Mouse (Mus musculus) B cell, adult (primary cell): ENCODE results near the gene Gm9. TPM values are rescaled to one million over a fixed set of nuclear protein-coding genes. Genes with fewer than 3 reads are reported as not detected.

ENCODE experiments used
- total RNA-seq: library from RNA; stranded (reverse); gene quantifications from 4 replicates; pipeline ENCODE4 v1.2.4, GENCODE M21; 2023; ENCODE audit not compliant: inconsistent age

Gene Gm9
- not detected in 4 replicates for total RNA-seq

DNA sequence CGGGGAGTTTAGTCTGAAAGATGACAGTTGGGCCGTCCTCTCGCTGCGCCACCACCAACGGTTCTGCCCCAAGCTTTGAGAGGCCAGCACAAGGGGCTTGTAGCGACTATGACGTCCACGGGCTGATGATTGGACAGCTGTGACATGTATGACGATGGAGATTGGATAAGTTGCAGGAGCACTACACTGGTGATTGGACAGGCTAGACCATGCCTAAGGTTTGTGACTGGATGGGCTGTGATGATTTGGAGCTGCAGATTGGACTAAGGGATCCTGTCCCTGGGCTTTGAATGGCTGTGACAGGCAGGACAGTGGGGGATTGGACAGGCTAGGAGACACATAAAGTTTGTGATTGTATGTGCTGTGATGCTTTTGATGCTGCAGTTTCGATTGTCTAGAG is at the start of gene Gm9:
Gm9 (minus strand) TSS at position 101 of the 400 bp plus-strand sequence.

GRCm38 (mm10) chrX:37249619-37250018 is 38.8 kb upstream of the Gm9 start, which contains the start of gene Rhox3a:
Gene Rhox3a (plus strand): TSS chrX:37249919.

DNA sequence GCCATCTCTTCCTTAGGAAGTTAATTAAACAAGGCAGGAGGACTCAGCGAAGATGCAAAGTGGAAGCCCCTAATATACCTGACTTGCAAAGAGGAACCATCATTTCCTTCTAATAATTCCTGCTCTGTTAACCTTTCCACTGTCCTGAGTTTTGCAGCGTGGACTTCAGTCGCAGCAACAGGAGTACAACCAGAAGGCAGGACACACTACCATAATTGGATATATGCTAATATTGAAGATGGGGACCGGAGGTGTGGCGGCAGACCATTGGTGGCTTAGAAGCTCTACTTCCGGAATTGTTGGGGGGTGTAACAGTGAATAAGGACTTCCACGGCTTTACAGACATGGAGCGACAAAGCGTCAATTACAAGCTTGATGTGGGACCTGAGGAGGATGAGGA is 33.8 kb upstream of the Gm9 start, which contains the start of gene Rhox2a:
Rhox2a (plus strand) TSS at position 301 of the 400 bp plus-strand sequence.

GRCm38 (mm10) chrX:37222158-37222557 is 11.3 kb upstream of the Gm9 start, which contains the start of gene Rhox1:
Gene Rhox1 (minus strand): TSS chrX:37222258.

GRCm38 (mm10) chrX:37191105-37191743 is 19.6 kb downstream of the Gm9 start, which contains the start of the genes Ndufa1 and Rnf113a1:
Gene Ndufa1 (minus strand): TSS chrX:37191163.
Gene Rnf113a1 (plus strand): TSS chrX:37191245.

DNA sequence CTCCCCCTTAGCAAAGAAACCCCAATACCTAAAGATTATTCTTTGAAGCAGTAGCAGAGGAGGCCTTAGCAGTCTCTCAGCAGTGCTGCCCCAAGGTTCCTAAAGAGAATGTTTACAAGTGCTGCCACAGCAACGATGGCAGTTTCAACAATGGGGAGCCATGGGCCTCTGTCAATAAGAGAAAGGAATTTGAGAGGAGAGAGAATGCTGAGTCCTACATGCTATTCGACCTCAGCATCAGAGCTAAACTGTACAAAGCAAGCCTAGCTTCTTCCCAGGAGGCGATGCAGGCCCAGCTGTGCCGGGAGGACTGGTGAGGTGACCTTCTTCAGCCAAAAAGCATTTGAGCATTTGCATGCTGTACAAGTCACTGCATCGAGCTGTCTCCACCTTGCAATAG is 42.1 kb downstream of the Gm9 start, which contains the start of gene Akap14:
Akap14 (minus strand) TSS at position 101 of the 400 bp plus-strand sequence.

Other genes with a start within 250 kb of the Gm9 start
- 103 to 126 TPM (median 116 TPM) in 4 replicates for gene Sept6, start 219.2 kb downstream of the Gm9 start, total RNA-seq
- not detected in 4 replicates for gene Sowahd, start 162.2 kb downstream of the Gm9 start, total RNA-seq
- gene Rpl39, start 125.6 kb downstream of the Gm9 start, total RNA-seq = 1,363 to 1,422 TPM (median 1,391 TPM) in 4 replicates
- gene Upf3b, start 100.7 kb downstream of the Gm9 start, total RNA-seq = 46.3 to 51.6 TPM (median 49.7 TPM) in 4 replicates
- 15.6 to 18.2 TPM (median 16.6 TPM) in 4 replicates for gene Nkap, start 84.2 kb downstream of the Gm9 start, total RNA-seq
- not detected in 4 replicates for gene Akap14, start 42.2 kb downstream of the Gm9 start, total RNA-seq
- 89.5 to 105 TPM (median 95.8 TPM) in 4 replicates for gene Ndufa1, start 19.9 kb downstream of the Gm9 start, total RNA-seq
- 1.00 to 1.9 TPM (median 1.2 TPM) in 4 replicates for gene Rnf113a1, start 19.8 kb downstream of the Gm9 start, total RNA-seq
- not detected in 4 replicates for gene Rhox1, start 11.2 kb upstream of the Gm9 start, total RNA-seq
- gene Rhox2a, start 33.9 kb upstream of the Gm9 start, total RNA-seq = not detected in 4 replicates
- gene Rhox3a, start 38.9 kb upstream of the Gm9 start, total RNA-seq = not detected in 4 replicates
- not detected in 4 replicates for gene Rhox4a, start 54.3 kb upstream of the Gm9 start, total RNA-seq
- not detected in 4 replicates for gene Rhox3a2, start 169.0 kb upstream of the Gm9 start, total RNA-seq
- gene Rhox4a2, start 179.8 kb upstream of the Gm9 start, total RNA-seq = not detected in 4 replicates
- gene Rhox2b, start 201.0 kb upstream of the Gm9 start, total RNA-seq = not detected in 4 replicates
- gene Rhox4b, start 221.5 kb upstream of the Gm9 start, total RNA-seq = not detected in 4 replicates
- gene Rhox2c, start 242.6 kb upstream of the Gm9 start, total RNA-seq = not detected in 4 replicates
- not detected in 4 replicates for gene Rhox3c, start 247.5 kb upstream of the Gm9 start, total RNA-seq